Mouse (Mus musculus): ENCODE measurements around the gene Arih1.

GRCm38 (mm10) chr9:59531645-59532044, 45.2 kb upstream of the Arih1 start:
- TF ChIP-seq CTCF (IDR thresholded peaks at IDR 0.05; ENCODE audit: insufficient read depth, low read depth, low read length) (no peak), POLR2A (IDR thresholded peaks at IDR 0.05; ENCODE audit: insufficient read depth, low read depth, low read length) (no peak)

Data from olfactory bulb, adult 2 months (tissue).